In the genomic region with DNA sequence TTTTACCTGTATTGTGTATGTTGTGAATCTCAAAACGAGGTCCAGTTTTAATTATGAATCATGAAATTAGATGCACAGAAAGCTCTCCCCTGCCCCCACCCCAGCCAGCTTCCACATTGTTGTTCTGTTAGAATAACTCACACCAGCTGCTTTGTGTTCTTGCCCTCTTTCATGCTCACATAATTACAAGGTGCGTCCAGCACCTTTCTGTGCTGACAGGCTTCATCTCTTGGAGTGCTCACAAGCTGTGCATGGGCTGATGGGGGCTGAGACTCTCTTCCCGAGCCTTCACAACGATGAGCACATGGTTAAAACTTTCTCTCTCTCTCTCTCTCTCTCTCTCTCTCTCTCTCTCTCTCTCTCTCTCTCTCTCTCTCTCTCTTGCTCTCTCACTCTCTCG, we compare ENCODE assay signal across 13 mouse cellular contexts.
"Had no signal": no experiment of that assay in that cellular context is flagged by ENCODE, and none has a peak within 500 bp of the region (broad histone marks: within the 10 kb centered on the region; RNA-seq: fewer than 3 reads in every experiment).

No protein-coding gene starts in this region.

- H3K27me3 ChIP-seq: kidney, embryonic 15.5 days; liver, embryonic 15.5 days; megakaryocyte, embryonic 14.5 days; neural tube, embryonic 12.5 days had no signal

- H3K4me2 ChIP-seq: kidney, embryonic 15.5 days; liver, embryonic 11.5 days; liver, embryonic 15.5 days; neural tube, embryonic 12.5 days had no signal

- H3K4me1 ChIP-seq: kidney, embryonic 15.5 days; liver, embryonic 15.5 days; megakaryocyte, embryonic 14.5 days had no signal

- H3K4me3 ChIP-seq: kidney, embryonic 15.5 days; limb, embryonic 10.5 days; liver, embryonic 15.5 days; megakaryocyte, embryonic 14.5 days; neural tube, embryonic 12.5 days had no signal

- H3K9me3 ChIP-seq: kidney, embryonic 15.5 days; limb, embryonic 10.5 days; liver, embryonic 15.5 days; neural tube, embryonic 12.5 days had no signal

- DNase-seq: kidney, adult 2 months; kidney, postnatal 14 days; lung, adult 2 months; thymus, adult 2 months; thymus, postnatal 25 days had no signal

- ATAC-seq: lung, postnatal 0 days had no signal

- H3K9ac ChIP-seq: kidney, embryonic 15.5 days; liver, embryonic 15.5 days; neural tube, embryonic 12.5 days had no signal

- H3K27ac ChIP-seq: kidney, embryonic 15.5 days; limb, embryonic 10.5 days; liver, embryonic 15.5 days; macrophage; neural tube, embryonic 12.5 days had no signal

- H3K36me3 ChIP-seq: kidney, embryonic 15.5 days; limb, embryonic 10.5 days; liver, embryonic 15.5 days had no signal
